Mouse (Mus musculus): Measurements from ENCODE around the gene Pdzrn3.

DNA sequence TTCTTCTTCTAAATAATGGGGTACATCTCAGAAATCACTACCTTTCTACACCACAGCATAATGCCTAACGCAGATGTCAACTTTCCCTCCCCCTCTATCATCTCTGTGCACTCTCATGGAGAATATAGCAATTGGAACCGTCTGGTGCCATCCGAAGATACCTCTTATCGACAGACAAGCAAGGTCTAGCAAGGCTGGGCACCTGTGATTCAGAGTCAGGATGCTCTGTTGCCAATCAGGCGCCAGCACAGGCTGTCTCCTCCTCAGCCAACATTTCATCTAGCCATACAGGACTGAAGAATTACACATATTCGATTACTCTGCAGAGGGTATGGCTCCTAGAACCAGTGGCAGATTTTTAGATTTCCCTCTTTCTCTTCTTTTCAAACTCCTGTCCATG lies 165.6 kb downstream of the Pdzrn3 start:
- TF ChIP-seq POLR2A (IDR thresholded peaks at IDR 0.05; ENCODE audit: control insufficient read depth, extremely low read depth, insufficient read depth, low read length, poor library complexity) (no peak), CTCF (IDR thresholded peaks at IDR 0.05; ENCODE audit: borderline replicate concordance, control insufficient read depth, extremely low read depth, insufficient read depth, low read length, poor library complexity) (no peak)
